ENCODE assay signal across 12 mouse cellular contexts in genomic region chr5:85992055-85992454, GRCm38 (mm10).
DNase-seq lines count a peak whose midpoint lies in the region; ATAC-seq and TF ChIP-seq lines count a peak whose summit lies in the region.
"Had no signal": no experiment of that assay in that cellular context is flagged by ENCODE, and none has a peak within 500 bp of the region (broad histone marks: within the 10 kb centered on the region; RNA-seq: fewer than 3 reads in every experiment).

No protein-coding gene starts in this region.

- no peak overlapping the region for H3K4me3 ChIP-seq in gastrocnemius, adult 2 months
- H3K4me3 ChIP-seq in liver, adult 2 months (ENCODE audit: insufficient read depth, low read depth, low read length): no peak overlapping the region
- no peak overlapping the region for H3K4me3 ChIP-seq in midbrain, postnatal 0 days (ENCODE audit: low read depth, low read length)
- H3K4me3 ChIP-seq: erythroblast, embryonic 14.5 days; limb, embryonic 13.5 days had no signal

- no peak for DNase-seq in gastrocnemius, adult 2 months
- DNase-seq in gastrocnemius, postnatal 36 days: no peak
- DNase-seq in liver, adult 2 months (ENCODE audit: extremely low read depth, low read depth, low spot score): peak; percentile 20
- DNase-seq in liver (no peak), NIH3T3 (ENCODE audit: low read depth) (peak; percentile 77)
- peak; percentile 79 for DNase-seq in midbrain, postnatal 0 days (ENCODE audit: low spot score)
- no peak for DNase-seq in urinary bladder, postnatal 4 days (ENCODE audit: low spot score in 2 of 2)
- no peak for DNase-seq in gastrocnemius, postnatal 25 days
- DNase-seq: kidney, postnatal 14 days; thymus, postnatal 25 days had no signal

- WGBS in liver, adult 2 months: 44% methylated on average over 1 of the region's 1 CpGs
- 2% methylated on average over 1 of the region's 1 CpGs for whole genome bisulfite sequencing in midbrain, postnatal 0 days

- intact Hi-C loops in gastrocnemius, adult 2 months (cut with DNase I): no loop called here
- intact Hi-C loops in gastrocnemius, postnatal 36 days (cut with DNase I): no loop called here

- H3K9me3 ChIP-seq in midbrain, postnatal 0 days (ENCODE audit: low read length): no peaks in the 10 kb centered on the region
- H3K9me3 ChIP-seq: limb, embryonic 13.5 days had no signal

- H3K4me2 ChIP-seq in midbrain, postnatal 0 days (ENCODE audit: low read depth, low read length, poor library complexity, severe bottlenecking): no peak overlapping the region
- H3K4me2 ChIP-seq: limb, embryonic 13.5 days had no signal

- no peaks in the 10 kb centered on the region for H3K27me3 ChIP-seq in liver, adult 2 months (ENCODE audit: control insufficient read depth, insufficient read depth, low read length)
- H3K27me3 ChIP-seq in midbrain, postnatal 0 days (ENCODE audit: insufficient read depth, low read length): no peaks in the 10 kb centered on the region
- H3K27me3 ChIP-seq: limb, embryonic 13.5 days had no signal

- no peaks in the 10 kb centered on the region for H3K4me1 ChIP-seq in liver, adult 2 months (ENCODE audit: control insufficient read depth, insufficient read depth, low read length)
- H3K4me1 ChIP-seq in midbrain, postnatal 0 days (ENCODE audit: insufficient read depth, low read length): no peaks in the 10 kb centered on the region
- H3K4me1 ChIP-seq: limb, embryonic 13.5 days had no signal

- TF ChIP-seq POLR2A in liver, adult 2 months (IDR thresholded peaks at IDR 0.05; ENCODE audit: extremely low read depth, insufficient read depth, low read length): no peak

- no peaks in the 10 kb centered on the region for H3K79me2 ChIP-seq in liver, adult 2 months (ENCODE audit: control insufficient read depth, insufficient read depth, low read length)

- H3K9ac ChIP-seq in liver, adult 2 months (ENCODE audit: low read depth, low read length): no peak overlapping the region
- H3K9ac ChIP-seq in midbrain, postnatal 0 days (replicated peaks; ENCODE audit: low read length, poor library complexity, severe bottlenecking): no peak overlapping the region
- H3K9ac ChIP-seq: limb, embryonic 13.5 days had no signal

- no peak overlapping the region for H3K27ac ChIP-seq in gastrocnemius, adult 2 months
- no peak overlapping the region for H3K27ac ChIP-seq in liver, adult 2 months (replicated peaks; ENCODE audit: insufficient read depth, low read depth, low read length)
- H3K27ac ChIP-seq in midbrain, postnatal 0 days (ENCODE audit: low read depth, low read length): no peak overlapping the region
- H3K27ac ChIP-seq: limb, embryonic 13.5 days had no signal

- 0 out of 2 replicates have a peak, but pooled peaks have one; percentile 47 for ATAC-seq in midbrain, postnatal 0 days (ENCODE audit: low FRiP score)

- peak; percentile 35 for TF ChIP-seq CTCF in gastrocnemius, adult 2 months (IDR thresholded peaks at IDR 0.05)
- TF ChIP-seq CTCF in liver, adult 2 months (IDR thresholded peaks at IDR 0.05; ENCODE audit: low read depth, low read length): 0 out of 2 replicates have a peak, but pooled peaks have one; percentile 13
- peak; percentile 76 for TF ChIP-seq CTCF in midbrain, postnatal 0 days (IDR thresholded peaks at IDR 0.05)

- no peaks in the 10 kb centered on the region for H3K36me3 ChIP-seq in liver, adult 2 months (ENCODE audit: control insufficient read depth, insufficient read depth, low read length)
- H3K36me3 ChIP-seq in midbrain, postnatal 0 days (ENCODE audit: insufficient read depth, low read length): no peaks in the 10 kb centered on the region
- H3K36me3 ChIP-seq: limb, embryonic 13.5 days had no signal

Comparison
In these comparisons a context has a peak if more than half of its experiments do, and no peak if none do; other contexts are left out.
1. DNase-seq: peak in liver, adult 2 months (single experiment), NIH3T3 (single experiment) and midbrain, postnatal 0 days (single experiment); none in gastrocnemius, adult 2 months (single experiment), gastrocnemius, postnatal 36 days (0 of 2), liver (single experiment), urinary bladder, postnatal 4 days (0 of 2) and gastrocnemius, postnatal 25 days (single experiment).
2. CTCF ChIP-seq: peak in every context shown above with its lines; median percentile 76 in midbrain, postnatal 0 days; 35 in gastrocnemius, adult 2 months; 13 in liver, adult 2 months.